ENCODE assay signal across 20 mouse cellular contexts in the genomic region with DNA sequence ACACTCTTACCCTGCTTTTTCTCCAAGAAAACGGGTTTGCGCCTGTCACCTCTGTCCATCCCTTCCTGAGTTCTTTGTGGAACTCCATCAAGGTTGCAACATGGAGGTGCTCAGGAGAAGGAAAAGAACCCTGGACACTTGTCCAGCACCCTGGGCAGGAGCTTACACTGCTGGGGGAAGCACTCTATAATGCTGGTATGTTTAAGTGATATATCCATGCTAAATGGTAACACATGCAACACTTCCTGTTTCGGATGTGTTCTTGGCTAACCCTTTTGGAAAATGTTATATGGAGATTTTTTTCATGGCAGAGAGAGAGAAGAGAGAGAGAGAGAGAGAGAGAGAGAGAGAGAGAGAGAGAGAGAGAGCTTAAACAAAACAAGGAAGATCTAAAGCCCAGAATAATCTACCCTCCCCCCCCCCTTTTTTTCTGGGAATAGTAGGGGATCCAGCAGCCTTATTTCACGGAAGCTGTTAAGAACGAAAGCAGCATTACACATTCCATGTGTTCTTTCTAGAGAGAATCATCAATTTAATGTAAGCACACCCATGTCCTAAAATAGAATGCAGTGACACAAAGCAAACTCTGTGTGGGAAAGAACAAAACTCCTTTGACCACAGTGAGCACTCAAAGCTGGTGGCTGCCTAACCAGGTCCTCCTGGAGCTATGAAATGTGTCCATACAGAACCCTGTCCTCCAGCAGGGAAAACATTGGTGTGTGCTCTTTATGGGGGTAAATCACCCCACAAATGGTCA.
A peak's percentile ranks its signal among the peaks of the same experiment; 100 is the strongest.
DNase-seq lines count a peak whose midpoint lies in the region; ATAC-seq and TF ChIP-seq lines count a peak whose summit lies in the region.
"Had no signal": no experiment of that assay in that cellular context is flagged by ENCODE, and none has a peak within 500 bp of the region (broad histone marks: within the 10 kb centered on the region; RNA-seq: fewer than 3 reads in every experiment).

No protein-coding gene starts in this region.

- H3K27ac ChIP-seq in limb, embryonic 12.5 days: peak overlapping the region; percentile 53; the same call in 1 of the 2 replicates
- no peak overlapping the region for H3K27ac ChIP-seq in limb, embryonic 10.5 days
- peak overlapping the region; percentile 73; the same call in 1 of the 2 replicates for H3K27ac ChIP-seq in intestine, embryonic 14.5 days (ENCODE audit: low read depth)
- peak overlapping the region; percentile 58 for H3K27ac ChIP-seq in olfactory bulb, adult 2 months (ENCODE audit: insufficient read depth, low read depth, low read length)
- H3K27ac ChIP-seq: forebrain, embryonic 12.5 days; gastrocnemius, adult 2 months; hindbrain, embryonic 13.5 days; liver, embryonic 12.5 days had no signal

- no peak overlapping the region for H3K9ac ChIP-seq in limb, embryonic 12.5 days (replicated peaks)
- H3K9ac ChIP-seq in intestine, embryonic 14.5 days (ENCODE audit: low read length): no peak overlapping the region
- H3K9ac ChIP-seq: forebrain, embryonic 12.5 days; heart, embryonic 12.5 days; hindbrain, embryonic 13.5 days; liver, embryonic 12.5 days had no signal

- no peak for ATAC-seq in limb, embryonic 12.5 days (ENCODE audit: insufficient number of reproducible peaks, insufficient read depth, low FRiP score, low TSS enrichment, low read depth)
- ATAC-seq in intestine, embryonic 14.5 days (replicated peaks; ENCODE audit: low FRiP score, low TSS enrichment, low read depth): no peak
- no peak for ATAC-seq in megakaryocyte, adult 5-6 weeks (ENCODE audit: poor library complexity, severe bottlenecking)
- ATAC-seq: activated CD4-positive, CD25-positive, alpha-beta regulatory T cell, adult 4 months; inflammation-experienced regulatory T-cells, adult 6 months; liver, embryonic 12.5 days had no signal

- no peaks in the 10 kb centered on the region for H3K27me3 ChIP-seq in limb, embryonic 12.5 days
- no peaks in the 10 kb centered on the region for H3K27me3 ChIP-seq in limb, embryonic 10.5 days (ENCODE audit: low read depth, poor library complexity, severe bottlenecking)
- no peaks in the 10 kb centered on the region for H3K27me3 ChIP-seq in intestine, embryonic 14.5 days (replicated peaks; ENCODE audit: control insufficient read depth, insufficient read depth, low read length)
- H3K27me3 ChIP-seq: forebrain, embryonic 12.5 days; heart, embryonic 12.5 days; hindbrain, embryonic 13.5 days; liver, embryonic 12.5 days had no signal

- TF ChIP-seq CTCF in olfactory bulb, adult 2 months (IDR thresholded peaks at IDR 0.05; ENCODE audit: insufficient read depth, low read depth, low read length): no peak

- H3K4me1 ChIP-seq in limb, embryonic 12.5 days (replicated peaks): peaks cover 7% of the 10 kb centered on the region; the same call in 1 of the 2 replicates
- peaks cover 8% of the 10 kb centered on the region; the same call in 1 of the 2 replicates for H3K4me1 ChIP-seq in limb, embryonic 10.5 days
- H3K4me1 ChIP-seq in intestine, embryonic 14.5 days (replicated peaks; ENCODE audit: control insufficient read depth, insufficient read depth, low read length): peaks cover 7% of the 10 kb centered on the region; the same call in 1 of the 2 replicates
- H3K4me1 ChIP-seq in olfactory bulb, adult 2 months (ENCODE audit: control insufficient read depth, insufficient read depth, low read length): peaks cover 4% of the 10 kb centered on the region; the same call in 1 of the 2 replicates
- H3K4me1 ChIP-seq: forebrain, embryonic 12.5 days; heart, embryonic 12.5 days; hindbrain, embryonic 13.5 days; liver, embryonic 12.5 days had no signal

- no peak overlapping the region for H3K4me2 ChIP-seq in limb, embryonic 12.5 days
- H3K4me2 ChIP-seq in intestine, embryonic 14.5 days (ENCODE audit: low read length): no peak overlapping the region
- H3K4me2 ChIP-seq: forebrain, embryonic 12.5 days; heart, embryonic 12.5 days; hindbrain, embryonic 13.5 days; liver, embryonic 12.5 days had no signal

- H3K36me3 ChIP-seq in limb, embryonic 12.5 days: no peaks in the 10 kb centered on the region
- H3K36me3 ChIP-seq in limb, embryonic 10.5 days: no peaks in the 10 kb centered on the region
- H3K36me3 ChIP-seq in intestine, embryonic 14.5 days (ENCODE audit: control insufficient read depth, insufficient read depth, low read length): no peaks in the 10 kb centered on the region
- H3K36me3 ChIP-seq: forebrain, embryonic 12.5 days; heart, embryonic 12.5 days; hindbrain, embryonic 13.5 days; liver, embryonic 12.5 days had no signal

- no peaks in the 10 kb centered on the region for H3K9me3 ChIP-seq in limb, embryonic 12.5 days
- H3K9me3 ChIP-seq in limb, embryonic 10.5 days (replicated peaks): no peaks in the 10 kb centered on the region
- no peaks in the 10 kb centered on the region for H3K9me3 ChIP-seq in intestine, embryonic 14.5 days (ENCODE audit: control insufficient read depth, low read length)
- H3K9me3 ChIP-seq: forebrain, embryonic 12.5 days; heart, embryonic 12.5 days; hindbrain, embryonic 13.5 days; liver, embryonic 12.5 days had no signal

- no peak for TF ChIP-seq POLR2A in olfactory bulb, adult 2 months (IDR thresholded peaks at IDR 0.05; ENCODE audit: insufficient read depth, low read depth, low read length)

- WGBS in limb, embryonic 12.5 days: 63% methylated on average over 5 of the region's 5 CpGs
- WGBS in limb, embryonic 10.5 days: 81% methylated on average over 5 of the region's 5 CpGs
- WGBS in intestine, embryonic 14.5 days: 56% methylated on average over 5 of the region's 5 CpGs
- WGBS in olfactory bulb, adult 2 months: 58% methylated on average over 5 of the region's 5 CpGs

- no peak overlapping the region for H3K4me3 ChIP-seq in limb, embryonic 12.5 days (replicated peaks)
- no peak overlapping the region for H3K4me3 ChIP-seq in limb, embryonic 10.5 days
- no peak overlapping the region for H3K4me3 ChIP-seq in intestine, embryonic 14.5 days (ENCODE audit: low read depth, low read length)
- H3K4me3 ChIP-seq in olfactory bulb, adult 2 months (ENCODE audit: insufficient read depth, low read depth, low read length): no peak overlapping the region
- H3K4me3 ChIP-seq: forebrain, embryonic 12.5 days; gastrocnemius, adult 2 months; heart, embryonic 12.5 days; hindbrain, embryonic 13.5 days; liver, embryonic 12.5 days had no signal

- DNase-seq in limb, embryonic 10.5 days (ENCODE audit: low spot score): no peak
- DNase-seq in brain, adult 2 months (ENCODE audit: low read depth, low spot score): peak; percentile 20
- DNase-seq in intestine, embryonic 14.5 days (ENCODE audit: low spot score): peak; percentile 57
- DNase-seq in gastrocnemius, postnatal 25 days: no peak
- no peak for DNase-seq in B cell, adult 2 months
- DNase-seq: adrenal gland, postnatal 14 days; cerebellum, adult 11-12 months; cerebellum, postnatal 14 days; gastrocnemius, adult 2 months; lung, postnatal 36 days; retina, postnatal 1 day had no signal

Comparison
In these comparisons a context has a peak if more than half of its experiments do, and no peak if none do; other contexts are left out.
1. DNase-seq: peak in brain, adult 2 months (single experiment) and intestine, embryonic 14.5 days (single experiment); none in limb, embryonic 10.5 days (single experiment), gastrocnemius, postnatal 25 days (single experiment) and B cell, adult 2 months (0 of 2).